Mouse (Mus musculus) lung, postnatal 14 days (tissue): ENCODE data around the gene Bahcc1.

Experiments
- DNase-seq: peaks from one replicate; pipeline ENCODE4 v3.0.0; 2021

Gene Bahcc1

DNA sequence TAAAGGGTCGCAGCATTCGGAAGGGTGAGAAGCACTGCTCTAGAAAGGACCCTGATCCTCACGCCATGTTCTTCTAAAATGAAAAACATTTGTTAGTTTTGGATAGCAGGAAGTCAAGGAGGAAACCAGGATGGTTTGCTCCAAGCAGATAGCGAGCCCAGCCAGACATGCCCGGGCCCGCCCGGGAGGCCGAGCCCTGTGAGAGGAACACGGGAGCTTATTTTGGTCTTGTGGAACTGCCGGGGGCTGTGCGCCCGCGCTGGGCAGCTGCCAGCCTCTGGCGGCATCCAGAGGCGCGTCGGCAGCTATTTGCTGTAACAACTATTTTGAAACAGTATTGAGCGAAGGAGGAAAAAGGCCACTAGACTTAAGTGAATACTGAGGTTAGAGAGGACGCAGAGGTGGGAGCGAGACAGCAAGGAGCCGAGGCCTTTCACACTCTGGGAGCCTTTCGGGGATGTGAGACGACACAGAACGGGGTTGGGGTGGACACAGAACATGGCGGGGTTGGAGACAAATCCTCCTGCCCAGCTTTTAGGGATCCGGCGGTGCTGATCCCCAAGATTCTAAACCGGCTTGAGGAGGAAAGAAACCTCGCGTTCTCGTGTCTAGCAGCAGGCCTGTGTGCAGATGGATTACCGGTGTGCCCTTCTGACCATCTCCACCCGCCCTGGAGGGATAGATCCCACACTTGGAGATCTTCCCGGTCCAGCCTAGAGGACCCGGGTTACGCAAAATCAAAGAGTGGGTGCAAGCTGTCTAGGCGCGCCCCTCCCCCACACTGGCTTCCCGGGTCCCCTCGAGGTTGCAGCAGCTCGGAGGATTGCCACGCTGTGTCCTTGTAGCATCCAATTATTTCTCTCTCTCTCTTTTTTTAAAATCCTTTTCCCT lies 2.6 kb upstream of the Bahcc1 start:
- DNase-seq, result peak; percentile 80

DNA sequence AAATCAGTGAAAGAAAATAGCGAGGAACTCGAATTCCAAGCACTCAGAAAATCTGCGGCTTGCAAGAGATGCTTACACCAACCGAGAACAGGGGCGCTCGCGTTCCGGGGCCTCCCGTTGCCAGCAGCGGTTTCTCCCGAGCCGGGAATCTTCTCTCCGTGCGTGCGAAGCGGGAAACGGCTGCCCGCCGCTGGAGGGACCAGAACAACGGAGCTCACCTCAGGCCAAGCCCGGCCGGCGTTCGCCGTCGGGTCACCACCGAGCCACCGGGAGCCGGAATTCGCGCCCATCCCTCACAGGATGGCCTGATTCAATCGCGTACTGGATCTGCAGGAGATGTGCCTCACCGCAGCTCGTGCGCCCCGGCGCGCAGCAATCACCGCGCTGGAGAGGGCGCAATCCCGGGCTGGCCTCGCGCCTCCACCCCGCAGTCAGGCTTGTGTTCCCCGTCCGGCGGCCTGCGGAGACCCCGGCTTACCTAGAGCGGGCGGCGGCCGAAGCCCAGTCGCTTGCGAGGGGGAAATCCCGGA lies 1.8 kb upstream of the Bahcc1 start:
- peak; percentile 61 for DNase-seq

DNA sequence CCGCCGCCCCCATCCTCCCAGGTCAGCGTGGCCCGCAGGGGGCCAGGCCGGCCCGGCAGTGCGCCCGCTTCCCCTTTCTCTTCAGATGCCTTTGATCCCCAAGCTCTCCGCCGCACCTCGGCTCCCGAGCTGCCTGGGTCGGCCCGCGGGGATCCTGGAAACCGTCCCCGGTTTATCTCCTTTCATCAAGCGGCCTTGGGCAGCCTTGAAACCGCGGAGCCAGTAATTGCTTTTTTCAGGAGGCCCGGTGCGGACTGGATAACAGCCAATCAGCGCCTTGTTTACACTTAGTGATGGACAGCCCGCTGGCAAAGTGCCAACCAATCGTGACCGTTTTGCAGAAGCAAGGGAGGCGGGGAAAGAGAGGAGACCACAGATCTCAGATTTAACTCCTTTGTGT lies 1.4 kb upstream of the Bahcc1 start:
- peak; percentile 100 for DNase-seq

DNA sequence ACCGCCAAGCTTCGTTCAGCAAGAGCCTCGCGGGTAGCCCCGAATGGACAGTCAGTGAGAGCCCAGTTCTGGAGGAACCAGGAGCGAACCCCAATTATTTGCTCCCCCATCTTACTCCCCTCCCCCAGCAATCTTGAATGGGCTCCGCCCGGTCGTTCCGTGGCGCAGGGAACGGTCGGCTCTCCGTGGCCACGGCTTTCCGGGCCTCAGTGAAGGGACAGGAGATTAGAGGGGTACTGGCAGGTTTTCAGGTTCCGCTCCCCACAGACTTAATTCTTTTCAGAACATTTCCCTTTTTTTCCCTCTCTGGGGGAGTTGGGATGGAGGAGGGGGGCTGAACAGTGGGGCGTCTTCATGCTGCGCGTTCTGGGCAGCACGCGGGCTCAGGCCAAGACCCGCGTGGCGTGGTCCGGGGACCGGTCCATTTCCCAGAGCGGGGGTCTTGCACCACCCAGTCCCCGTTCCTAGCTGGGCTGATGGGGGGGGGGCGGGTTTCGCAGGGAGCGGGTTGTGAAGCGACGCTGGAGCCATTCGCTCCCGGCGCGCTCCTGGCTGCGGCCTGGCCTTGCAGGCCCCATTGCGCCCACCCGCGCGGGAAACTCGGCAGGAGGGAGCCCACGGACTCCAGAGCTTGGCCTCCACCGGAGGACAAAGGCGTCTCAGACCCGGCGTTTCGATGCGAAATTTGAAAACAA lies 841 bp downstream of the Bahcc1 start:
- peak; percentile 49 for DNase-seq

DNA sequence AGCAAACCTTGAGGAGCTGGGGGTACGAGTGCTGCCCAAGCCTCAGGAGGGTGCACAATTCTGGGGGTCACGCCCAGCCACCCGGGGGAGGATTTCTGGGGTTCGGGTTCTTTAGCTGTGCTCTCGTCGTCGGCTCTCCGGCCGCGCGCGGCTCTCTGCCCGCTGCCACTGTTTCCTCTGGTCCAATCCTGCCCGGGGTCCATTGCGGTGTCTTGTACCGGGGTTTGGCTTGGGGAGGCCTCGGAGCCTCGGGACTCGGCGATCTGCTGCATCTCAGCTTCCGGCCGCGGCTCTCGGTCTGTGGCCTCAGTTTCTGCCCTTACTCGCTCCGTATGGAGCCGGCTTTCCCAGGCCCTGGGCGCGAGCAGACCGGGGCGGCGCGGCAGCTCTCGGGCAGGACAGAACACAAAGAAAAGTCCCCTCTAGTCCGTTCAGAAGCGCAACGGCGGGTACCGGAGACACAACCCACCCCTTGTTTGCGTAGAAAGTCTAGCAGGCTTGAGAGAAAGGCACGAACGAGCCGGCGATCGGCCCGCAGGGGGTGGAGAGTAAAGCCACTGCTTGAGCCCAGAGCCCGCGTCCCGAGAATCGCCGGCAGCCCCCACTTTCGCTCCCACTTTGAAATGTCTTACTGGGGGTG lies 1.5 kb downstream of the Bahcc1 start:
- DNase-seq, result peak; percentile 58

DNA sequence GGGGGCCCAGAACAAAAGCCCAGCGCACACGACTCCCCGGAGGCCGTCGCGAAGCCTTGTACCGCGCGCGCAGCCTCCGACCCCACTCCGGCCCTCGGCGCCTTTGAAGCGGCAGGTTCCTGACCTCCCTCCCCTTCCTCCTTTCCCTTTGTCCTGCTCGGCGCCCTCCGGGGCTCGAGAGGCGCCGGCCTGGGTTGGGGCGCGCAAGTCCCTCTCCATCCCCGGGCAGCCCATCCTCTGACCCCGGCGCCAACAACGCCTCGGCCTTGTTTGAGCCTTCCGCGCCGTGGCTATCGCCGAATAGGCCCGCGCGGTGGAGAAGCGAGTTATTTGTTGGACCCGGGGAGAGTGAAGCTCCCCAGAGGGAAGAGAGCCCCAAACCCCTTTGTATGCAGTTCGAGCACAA lies 2.0 kb downstream of the Bahcc1 start:
- DNase-seq, result peak; percentile 52

DNA sequence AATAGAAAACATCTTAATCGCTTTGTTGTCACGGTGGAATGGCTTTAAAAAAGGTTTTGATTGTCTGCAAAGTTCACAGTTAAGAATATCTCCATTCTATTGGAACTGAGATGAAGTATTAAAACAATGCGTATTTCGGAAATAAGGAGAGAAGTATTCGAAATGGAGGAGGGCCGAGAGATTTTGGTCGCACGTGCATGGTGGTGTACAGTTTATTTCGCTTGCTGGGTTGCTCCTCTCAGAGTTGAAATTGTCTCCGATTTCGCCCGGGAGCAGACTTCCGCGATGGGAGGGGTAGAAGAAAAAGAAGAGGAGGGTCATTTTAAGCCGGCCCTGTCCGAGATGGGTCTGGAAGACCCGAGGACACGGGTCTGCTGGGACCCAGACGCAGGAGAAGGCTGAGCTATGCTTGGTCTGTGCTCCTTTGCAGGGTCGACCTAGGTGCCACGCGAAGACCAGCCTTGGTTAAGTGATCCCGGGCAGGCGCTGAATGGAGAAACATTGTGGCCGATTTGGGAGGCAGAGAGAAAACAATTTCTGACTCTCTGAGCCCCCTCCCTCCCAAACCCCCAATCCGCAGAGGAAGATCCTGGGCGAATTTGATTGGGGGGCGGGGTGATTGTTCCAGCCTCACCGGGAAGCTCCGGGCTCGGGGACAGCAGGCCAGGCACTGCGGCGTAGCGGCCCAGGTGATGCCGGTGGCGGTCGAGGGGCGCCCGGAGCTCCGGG lies 2.8 kb downstream of the Bahcc1 start:
- peak; percentile 49 for DNase-seq

DNA sequence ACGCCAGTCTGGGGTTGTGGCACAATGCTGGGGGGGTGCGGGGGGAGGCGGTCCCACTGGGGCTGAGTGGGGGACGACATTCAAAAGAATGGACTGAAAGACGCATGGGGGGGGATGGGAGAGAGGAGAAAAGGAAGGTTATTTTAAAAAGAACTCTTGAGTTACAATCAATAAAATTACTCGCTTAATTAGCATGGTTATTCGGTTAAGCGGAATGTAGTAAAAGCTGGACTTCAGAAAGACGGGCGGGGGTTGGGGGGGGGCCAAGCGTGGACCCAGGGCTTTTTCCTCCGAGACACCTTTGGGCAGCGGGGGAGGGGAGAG lies 3.3 kb downstream of the Bahcc1 start:
- DNase-seq, result no peak

DNA sequence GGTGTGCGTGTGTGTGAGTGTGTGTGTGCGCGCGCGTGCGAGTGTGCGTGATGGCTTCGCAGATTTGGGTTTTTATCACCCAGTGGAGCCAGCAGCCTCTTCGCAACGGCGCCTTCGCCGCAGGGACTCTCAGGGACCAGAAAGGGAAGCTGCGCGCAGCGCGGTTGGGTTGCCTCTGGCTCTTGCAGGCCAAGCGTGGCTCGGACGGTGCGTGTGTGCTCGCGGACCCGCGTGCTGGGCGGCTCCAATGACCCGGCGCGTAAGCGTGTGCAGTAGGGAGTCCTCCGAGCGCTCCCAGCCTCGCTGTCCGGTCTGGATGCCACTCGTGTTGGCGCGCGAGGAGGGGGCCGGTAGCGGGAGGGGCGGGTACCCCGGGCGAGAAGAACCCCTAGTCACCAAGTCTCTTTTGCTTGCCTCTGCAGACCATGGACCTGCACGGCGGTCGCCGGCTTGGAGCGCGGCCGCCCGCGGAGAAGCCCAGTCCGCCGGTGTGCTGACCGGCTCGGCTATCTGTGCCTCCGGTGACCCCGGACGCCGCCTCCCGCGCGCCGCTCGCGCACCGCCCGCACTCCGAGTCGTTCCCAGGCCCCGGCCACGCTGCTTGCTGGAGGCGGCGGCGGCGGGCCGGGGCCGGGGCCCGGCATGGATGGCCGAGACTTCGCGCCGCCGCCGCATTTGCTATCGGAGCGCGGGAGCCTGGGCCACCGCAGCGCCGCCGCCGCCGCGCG lies 3.9 kb downstream of the Bahcc1 start:
- DNase-seq, result peak; percentile 59

DNA sequence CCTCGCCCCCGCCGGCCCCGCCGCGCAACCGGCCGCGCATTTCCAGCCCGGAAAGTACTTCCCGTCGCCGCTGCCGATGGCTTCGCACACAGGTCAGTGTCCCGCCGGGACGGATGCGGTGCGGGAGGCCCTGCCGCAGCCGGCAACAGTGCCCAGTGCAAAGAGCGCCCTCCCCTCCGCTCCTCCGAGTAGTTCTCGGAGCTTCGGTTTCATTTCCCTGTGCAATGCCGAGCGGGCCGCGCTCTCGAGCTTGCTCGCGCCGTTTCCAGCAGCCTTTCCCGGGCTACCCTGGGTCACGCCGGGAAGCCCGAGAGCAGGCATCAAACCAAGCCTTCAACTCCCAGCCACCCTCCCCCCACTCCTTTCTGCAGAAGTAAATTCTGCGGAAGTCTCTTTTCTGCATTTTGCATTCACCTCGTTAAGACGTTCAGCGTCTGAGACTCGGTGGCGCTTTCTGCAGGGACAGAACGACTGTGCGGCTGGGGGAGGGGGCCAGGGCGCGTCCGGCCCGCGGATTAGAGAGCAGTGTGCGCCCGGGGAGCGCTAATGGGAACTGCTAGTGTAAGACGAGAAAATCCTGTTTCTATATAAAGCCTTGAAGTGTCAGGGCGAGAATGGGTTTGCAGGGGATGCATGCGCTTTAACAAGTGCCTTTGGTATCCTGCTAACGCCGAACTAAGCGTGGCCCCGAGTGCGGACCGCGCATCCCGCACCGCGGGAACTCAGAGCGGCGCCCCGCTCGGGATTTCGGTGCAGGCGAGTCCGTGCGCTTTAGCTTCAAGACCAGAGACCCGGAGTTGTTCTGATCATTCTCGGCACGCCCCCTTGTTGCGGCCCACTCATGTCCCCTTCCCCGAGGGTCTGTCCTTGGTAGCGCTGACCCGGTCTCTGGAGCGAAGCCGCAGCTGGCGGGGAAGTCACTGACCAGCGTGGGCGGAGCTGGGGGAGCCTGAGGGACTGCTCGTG lies 4.7 kb downstream of the Bahcc1 start:
- DNase-seq, result peak; percentile 64

DNA sequence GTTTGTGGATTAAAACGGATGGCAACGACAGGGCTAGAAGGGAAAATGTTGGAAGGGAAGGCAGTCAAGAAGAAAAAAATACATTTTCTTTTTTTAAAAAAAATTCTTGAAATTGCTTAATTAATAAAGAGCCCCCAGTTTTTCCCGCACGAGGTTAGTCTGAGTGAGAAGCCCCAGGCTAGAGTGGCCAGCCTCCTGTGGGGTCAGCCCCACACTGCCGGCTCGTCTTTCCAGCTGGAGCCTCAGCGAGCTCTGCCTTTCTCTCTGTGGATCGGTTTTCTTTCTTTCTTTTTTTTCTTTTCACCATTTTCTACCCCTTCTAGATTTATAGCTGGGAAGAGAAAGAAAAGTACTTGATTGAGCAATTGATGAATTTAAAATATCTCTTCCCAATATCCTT lies 5.6 kb downstream of the Bahcc1 start:
- DNase-seq, result no peak

DNA sequence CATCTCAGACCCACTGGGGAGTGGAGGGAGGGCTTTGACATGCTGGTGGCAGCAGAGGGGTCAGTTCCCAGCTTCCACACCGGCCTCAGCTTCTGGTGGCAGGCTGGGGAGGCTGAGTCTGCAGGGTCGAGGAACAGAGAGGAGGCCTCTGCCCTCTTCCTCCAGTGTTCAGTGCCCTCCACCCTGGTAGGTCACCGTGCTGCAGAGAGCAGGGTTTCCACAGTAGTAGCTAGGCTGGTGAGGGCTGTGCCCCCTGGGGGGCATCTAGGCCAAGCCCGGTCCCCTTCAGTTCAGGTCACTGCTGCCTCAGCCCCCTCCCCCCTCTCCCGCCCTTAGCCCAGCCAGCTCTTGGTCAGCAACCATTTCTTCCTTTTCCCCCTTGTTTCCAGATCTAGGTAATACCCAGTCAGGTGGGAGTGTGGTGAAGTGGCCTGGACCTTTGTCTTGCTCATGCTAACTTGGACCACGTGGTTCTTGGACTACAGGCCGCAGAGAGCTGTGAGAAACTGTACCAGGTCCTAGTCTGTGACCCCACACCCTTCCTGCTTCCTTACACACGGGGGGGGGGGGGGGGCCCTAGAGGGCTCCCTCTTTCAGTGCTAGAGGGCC lies 6.1 kb downstream of the Bahcc1 start:
- no peak for DNase-seq

DNA sequence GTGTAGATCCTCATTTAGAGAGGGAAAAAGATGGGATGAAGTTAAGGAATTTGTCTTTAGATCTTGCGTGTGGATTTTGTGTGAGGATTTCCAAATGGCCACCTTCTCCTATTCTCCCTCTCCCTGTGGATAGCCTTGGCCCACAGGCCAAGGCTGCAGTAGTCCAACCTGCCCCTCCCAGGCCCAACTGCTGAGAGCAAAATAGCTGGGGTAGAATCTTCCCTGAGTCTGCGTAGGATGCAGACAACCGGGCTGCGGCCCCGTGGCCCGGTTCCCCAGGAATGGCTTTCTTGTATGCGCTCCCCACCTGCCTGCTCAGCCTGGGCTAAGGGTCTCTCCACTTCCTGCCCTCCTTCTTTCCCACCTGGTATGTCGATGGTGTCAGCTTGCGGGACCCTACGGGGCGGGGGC lies 6.8 kb downstream of the Bahcc1 start:
- no peak for DNase-seq

DNA sequence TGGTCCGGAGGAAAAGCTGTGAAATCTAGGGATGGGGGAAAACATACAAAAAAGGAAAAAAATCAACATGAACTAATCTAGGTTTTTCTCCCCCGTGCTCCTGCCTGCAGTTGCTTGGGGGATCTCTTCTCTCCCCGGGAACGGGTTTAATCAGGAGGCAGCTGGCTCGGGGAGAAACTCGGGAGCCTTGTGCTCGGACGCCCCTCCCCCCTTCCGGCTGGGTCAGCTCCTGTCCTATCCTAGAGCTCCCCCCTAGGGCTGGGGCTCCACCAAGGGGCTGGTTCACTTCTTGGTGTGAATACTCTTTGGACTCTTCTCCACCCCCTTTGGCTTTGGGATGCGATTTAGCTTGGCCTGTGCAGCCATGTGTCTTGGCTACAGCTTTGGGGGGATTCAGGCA lies 7.5 kb downstream of the Bahcc1 start:
- peak; percentile 80 for DNase-seq

DNA sequence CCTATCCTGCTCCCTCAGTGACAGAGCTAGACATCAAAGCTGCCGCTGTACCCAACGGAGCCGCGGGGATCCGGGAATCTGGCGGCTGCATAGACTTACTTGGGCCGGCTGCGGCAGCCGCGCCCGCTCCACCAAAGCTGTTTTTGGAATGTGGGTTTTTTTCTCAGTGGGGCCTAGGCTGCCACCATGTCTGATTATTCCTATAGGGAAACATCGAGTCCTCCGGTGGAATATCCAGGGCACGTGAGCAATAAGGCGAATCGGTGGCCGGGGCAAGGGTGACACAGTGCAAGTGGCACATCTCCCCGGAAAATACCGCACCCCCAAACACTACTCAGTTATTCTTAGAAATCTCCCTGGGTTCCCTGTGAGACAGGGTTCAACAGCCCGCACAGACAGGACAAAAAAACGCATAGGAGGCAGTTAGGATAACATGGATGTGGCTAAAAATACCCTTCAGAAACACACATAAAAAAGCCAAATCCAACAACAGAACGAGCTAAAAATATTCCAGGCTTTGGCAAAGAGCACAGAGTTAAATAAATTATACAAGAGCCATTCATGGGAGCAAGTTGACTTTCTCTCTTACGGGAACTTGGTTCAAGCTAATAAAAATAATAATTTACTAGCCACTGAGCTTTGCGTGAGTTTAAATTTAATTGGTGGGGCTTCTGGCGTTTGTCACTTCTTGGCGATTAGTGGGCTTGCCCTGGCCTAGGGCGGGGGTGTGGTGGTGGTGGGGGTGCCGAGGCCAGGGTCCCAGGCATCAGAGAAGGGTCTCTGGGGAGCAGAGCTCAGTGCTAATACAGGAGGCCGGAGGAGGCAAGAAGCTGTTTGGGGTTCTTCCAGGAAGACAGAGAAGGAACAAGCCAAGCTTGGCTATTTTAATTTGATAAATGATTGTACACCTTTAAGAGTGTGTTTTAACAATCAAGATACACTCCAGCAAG lies 8.5 kb downstream of the Bahcc1 start:
- no peak for DNase-seq

DNA sequence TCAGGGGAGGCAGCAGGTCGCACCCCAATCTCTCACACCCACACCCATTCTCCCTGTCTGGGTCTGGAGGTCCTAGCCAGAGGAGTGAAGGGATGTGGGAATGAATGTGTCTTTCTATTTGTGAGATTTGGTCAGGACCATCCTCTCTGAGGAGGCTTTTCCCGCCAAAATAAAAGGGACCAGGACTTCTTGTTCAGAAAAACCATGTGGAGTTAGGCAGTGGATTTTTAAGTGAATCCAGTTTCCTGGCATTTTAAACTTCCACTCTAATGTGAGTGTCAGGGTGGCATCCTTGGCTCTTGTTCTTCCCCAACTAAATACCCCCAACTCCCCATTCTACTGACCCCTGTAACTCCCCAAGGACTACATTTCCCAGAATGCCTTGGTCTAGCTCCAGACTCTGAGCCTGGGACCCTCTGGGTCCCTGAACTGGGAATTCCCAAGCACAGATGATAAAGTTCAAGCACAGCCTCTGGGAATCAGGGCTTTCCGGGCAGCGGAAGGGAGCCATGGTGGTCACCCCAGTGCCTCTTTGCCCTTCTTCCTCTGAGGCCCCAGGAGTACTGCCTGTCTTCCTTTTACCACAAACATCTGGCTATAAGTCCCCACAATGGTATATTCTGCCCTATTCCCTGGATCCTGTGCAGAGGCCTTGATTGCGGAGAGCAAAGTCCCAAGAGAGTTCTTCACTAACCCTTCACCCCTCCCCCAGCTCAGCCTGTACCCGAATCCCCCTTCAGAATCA lies 9.4 kb downstream of the Bahcc1 start:
- no peak for DNase-seq

DNA sequence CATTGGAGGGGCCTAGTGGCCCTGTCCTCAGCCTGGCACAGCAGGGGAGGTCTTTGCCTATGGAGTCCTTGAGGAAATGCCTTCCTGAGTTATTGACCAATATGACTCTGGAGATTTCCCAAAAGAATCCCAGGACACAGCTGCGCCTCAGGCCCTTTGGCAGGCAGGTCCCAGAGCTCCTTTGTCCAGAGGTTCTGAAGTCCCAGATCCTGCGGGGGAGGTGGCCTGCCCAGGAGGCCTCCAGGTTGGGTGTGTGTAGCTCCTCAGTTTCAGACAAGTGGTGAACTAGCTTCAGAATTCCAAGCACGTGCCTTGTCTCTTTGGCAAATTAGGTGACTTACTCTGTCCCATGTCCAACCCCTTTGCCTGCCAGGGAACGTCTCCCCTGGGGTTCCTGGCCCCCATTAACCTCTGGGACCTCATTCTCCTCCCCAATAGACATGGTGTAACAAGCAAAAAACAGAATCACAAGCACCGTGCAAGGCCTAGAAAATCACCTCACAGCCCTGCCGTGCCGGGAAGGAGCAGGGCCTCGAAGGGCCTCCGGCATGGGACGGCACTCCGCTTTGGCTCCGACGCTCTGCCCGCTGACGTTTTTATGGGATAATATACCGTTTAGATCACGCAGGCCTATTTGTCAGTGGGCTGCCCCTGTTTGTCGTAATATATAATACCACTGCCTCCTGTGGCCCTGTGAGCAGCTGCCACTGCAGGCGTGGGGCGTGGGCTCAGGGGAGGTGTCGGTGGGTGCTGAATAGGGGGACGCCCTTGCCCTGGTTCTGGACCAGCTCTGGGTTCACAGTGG lies 10.2 kb downstream of the Bahcc1 start:
- DNase-seq, result no peak

DNA sequence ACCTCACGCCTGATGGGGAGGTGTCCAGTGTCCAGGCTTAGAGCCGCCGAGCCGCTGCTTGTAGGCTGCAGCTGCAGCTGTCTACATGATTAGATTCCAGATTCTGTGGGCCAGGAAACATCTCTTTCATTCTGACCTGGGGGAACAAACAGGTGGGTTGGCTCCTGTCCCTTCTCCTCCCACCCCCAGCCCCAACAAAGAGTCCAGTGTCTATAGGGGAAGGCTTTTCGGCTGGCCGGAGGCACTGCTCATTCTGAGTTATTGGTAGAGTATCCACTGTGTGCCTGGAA lies 10.7 kb downstream of the Bahcc1 start:
- no peak for DNase-seq
